Mouse (Mus musculus) gastrocnemius, adult 2 months (tissue): ENCODE data around the gene Slc39a11. TPM values are rescaled to one million over a fixed set of nuclear protein-coding genes. Genes with fewer than 3 reads are reported as not detected.
"Not testable (repeated sequence)": the region's sequence is repeated elsewhere in the genome, so short reads cannot be mapped to it uniquely, and the experiment has no call there.

Source experiments
- DNase-seq: peaks from one replicate; pipeline ENCODE4 v3.0.0; 2022
- H3K27ac ChIP-seq: fragments of 200-600 bp; 2 replicates; pipeline ENCODE4 v1.8.1; 2022; ENCODE audit warnings: mild to moderate bottlenecking
- H3K4me3 ChIP-seq: fragments of 200-600 bp; 2 replicates; pipeline ENCODE4 v1.8.1; 2022; ENCODE audit warnings: mild to moderate bottlenecking, moderate library complexity
- CTCF ChIP-seq: fragments of 200-600 bp; IDR thresholded peaks from 2 replicates; pipeline ENCODE4 v1.8.1; 2022; ENCODE audit warnings: antibody characterized with exemption, mild to moderate bottlenecking, moderate library complexity
- intact Hi-C: fragments of 180-260 bp; cut with DNase I; formaldehyde crosslinking; loops from one replicate; pipeline ENCODE4 v1.15.1; 2025
- total RNA-seq, 2 experiments: library from RNA; stranded (reverse); gene quantifications; 2 replicates each; pipeline ENCODE4 v1.2.3; 2021

Gene Slc39a11
- total RNA-seq, 2 experiments from 2014 or later = 1.8 to 3.0 TPM

DNA sequence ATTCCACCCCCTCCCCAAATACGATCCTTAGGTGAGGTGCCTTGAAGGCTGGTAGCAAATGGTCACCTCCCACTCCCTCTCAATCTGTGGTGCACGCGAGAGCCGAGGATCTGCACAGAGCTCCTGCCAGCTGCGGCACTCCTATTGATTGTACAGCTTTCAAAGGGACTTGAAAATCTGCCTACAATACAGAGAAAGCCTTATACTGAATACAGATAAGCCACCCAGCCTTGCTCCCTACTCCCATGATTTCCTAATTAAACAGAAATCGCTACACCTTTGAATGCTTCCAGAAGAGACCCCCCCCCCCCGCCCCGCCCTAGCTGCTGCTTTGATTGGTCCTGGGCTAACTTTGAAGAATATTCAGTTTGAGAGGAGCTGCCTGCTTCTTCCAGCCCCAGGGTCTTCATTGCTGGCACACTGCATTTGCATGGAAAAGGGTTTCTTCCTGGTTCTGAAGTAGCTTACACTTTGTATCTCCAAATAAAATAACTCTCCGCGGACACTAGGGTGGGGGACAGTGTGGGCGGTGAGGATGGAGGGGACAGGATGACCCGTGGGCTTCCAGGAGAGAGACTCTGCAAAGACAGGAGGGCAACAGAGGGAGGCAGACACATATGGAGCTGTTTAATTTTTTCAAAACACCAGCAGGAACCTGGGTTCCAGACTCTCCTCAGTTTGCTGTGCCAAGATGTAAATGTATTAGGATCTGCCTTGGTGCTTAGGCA lies 48.1 kb downstream of the Slc39a11 start:
- no peak for TF ChIP-seq CTCF
- Histone ChIP-seq H3K4me3 (no peak overlapping the region), H3K27ac (no peak overlapping the region)
- DNase-seq = no peak
- intact Hi-C loops = no loop called here

DNA sequence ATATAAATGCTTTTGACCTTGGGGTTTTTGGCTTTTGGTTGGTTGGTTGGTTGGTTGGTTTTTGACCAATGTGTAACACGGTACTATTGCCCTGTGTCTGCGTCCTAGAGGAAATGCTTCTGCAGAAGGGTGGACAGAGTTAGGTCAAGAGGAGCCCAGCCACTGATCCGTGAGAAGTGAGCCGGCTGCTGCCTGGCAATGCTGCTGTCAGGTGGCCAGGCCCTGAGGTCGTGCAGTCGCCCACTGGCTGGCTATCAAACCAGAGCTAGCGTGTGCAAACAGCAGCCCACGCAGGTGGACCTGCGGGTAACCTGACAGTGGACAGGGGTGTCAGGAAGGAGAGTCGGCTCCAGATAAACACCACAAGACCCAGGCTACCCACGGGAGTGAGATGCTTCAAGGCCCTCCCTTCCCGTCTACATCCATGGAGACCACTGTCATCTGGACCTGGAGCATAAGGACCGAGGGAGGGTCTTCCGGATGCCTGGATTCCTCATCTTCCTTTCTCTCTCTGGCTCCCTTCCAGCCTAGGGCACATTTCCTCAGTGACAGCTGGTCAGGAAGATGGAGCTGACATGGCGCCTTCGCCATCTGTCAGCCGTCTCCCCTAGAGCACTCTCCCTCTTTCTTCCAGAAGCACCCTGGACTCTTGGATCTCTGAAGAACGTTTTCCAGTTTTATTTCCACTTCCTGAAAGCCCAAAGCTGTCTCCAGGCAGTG lies 49.2 kb downstream of the Slc39a11 start:
- DNase-seq = no peak
- intact Hi-C loops = no loop called here
- Histone ChIP-seq H3K27ac (no peak overlapping the region), H3K4me3 (no peak overlapping the region)
- TF ChIP-seq CTCF = no peak

DNA sequence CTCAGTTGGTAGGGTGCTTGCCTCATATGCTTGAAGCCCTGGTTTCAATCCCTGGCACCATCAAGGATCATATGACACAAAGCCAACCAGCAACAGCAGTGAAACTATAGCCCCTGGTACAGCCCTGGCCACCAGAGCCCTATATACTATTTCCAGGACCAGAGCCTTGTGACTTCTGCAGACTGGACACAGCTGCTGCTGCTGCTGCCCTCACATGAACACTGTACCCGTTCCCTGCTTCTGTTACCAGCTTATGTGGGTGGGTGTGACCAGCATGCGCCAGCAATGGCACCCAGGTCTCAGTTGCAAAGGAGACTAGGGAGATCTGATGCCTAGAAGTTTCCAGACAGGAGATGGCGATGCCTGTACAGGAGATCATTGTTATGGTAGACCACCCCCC lies 52.2 kb downstream of the Slc39a11 start:
- intact Hi-C loops = no loop called here
- no peak overlapping the region for H3K27ac ChIP-seq
- no peak overlapping the region for H3K4me3 ChIP-seq
- TF ChIP-seq CTCF = no peak
- peak; percentile 23 for DNase-seq

DNA sequence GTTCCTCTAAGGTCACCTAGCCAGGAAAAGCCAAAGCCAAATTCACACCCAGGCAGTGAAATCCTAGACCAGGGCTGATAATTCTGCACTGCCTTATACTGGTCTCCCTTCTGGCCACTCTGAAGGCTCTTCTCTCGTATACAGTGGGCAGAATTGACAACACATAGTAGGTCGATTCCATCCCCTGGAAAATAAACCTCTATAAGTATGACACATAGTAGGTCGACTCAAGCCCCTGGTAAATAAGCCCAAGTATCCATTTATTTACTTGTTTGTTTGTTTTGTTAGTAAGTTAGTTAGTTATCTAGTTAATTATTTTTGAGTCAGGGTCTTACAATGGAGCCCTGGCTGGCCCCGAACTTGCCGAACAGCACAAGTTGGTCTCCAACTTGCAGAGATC lies 54.7 kb downstream of the Slc39a11 start:
- no peak for DNase-seq

DNA sequence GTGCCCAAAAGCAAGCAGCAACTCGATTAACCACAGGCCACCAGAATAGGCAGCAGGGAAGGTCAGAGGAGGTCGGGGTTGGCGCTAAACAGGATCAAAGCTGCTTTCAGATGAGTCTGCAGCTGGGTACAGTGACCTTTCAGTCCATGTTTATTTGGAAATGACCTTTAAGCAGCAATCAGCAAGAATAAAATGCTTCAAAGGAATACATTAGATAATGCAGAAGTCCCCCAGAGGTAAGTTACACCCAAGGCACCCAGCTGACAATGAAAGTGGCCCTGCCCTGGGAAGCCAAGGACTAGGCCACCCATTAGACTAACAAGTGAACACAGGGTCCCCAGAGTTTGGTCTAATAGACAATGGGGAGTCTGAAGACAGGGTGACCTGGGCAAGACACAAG lies 60.9 kb downstream of the Slc39a11 start:
- no peak for TF ChIP-seq CTCF
- Histone ChIP-seq H3K4me3 (no peak overlapping the region), H3K27ac (no peak overlapping the region)
- no peak for DNase-seq
- intact Hi-C loops = no loop called here

More for the DNA sequence above, 54.7 kb downstream of the Slc39a11 start:
- Histone ChIP-seq H3K27ac (no peak overlapping the region), H3K4me3 (no peak overlapping the region)
- intact Hi-C loops = no loop called here
- TF ChIP-seq CTCF = no peak

DNA sequence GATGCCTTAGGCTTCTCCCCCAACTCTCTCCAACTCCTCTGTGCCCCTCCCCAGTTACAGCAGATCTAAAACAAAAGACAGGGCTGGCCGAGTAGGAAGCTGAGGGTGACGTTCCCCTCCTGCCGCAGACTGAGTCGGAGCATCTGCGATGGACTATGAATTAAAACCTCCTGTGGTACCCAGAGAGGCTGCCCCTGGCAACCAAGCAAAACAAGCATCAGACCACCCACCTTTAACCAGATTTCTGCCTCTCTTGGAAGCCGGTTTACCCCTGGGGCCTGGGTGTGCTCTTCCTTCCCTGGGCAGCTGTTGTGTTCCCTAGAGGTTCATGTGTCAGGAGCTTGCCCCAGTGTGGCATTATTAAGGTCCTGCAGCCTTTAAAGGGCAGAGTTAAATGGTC lies 63.5 kb downstream of the Slc39a11 start:
- no peak for TF ChIP-seq CTCF
- intact Hi-C loops = no loop called here
- Histone ChIP-seq H3K4me3 (no peak overlapping the region), H3K27ac (no peak overlapping the region)
- DNase-seq = no peak

DNA sequence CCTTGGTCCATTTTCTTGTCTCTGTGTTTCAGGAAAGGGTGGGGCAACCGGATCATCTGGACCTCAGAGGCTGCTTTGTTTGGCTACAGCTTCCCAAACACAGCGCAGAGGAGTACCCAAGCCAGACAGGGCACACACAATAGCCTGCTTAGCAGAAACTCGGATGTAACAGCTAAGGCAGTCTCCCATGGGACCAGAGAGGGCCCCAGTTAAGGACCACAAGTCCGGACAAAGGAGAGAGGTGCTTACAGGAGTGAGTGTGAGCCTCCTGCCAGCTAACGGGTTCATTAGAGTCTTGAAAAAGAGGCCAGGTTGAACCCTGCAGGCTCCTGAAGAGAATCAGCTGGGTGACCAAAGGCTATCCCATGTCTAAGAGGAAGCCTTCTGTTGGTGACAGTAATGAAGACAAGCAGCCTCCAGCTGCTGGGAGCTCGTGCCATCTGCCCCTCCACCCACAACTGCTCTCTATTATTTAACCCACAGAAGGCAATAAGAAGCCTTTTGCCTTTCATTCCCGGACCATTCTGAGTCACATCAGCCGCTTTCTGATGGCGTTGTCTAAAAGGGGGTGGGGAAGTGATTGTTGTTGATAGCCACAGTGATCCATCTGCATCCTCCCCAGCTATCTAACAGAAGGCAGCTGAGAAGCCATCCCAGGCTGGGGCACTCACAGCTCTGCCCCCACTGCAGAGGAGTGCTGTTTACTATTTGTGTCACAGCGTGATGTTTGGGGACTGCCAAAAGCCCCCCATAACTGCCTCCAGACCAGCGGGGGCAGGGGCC lies 65.8 kb downstream of the Slc39a11 start:
- intact Hi-C loops = no loop called here
- Histone ChIP-seq H3K27ac (no peak overlapping the region), H3K4me3 (no peak overlapping the region)
- no peak for TF ChIP-seq CTCF
- no peak for DNase-seq

DNA sequence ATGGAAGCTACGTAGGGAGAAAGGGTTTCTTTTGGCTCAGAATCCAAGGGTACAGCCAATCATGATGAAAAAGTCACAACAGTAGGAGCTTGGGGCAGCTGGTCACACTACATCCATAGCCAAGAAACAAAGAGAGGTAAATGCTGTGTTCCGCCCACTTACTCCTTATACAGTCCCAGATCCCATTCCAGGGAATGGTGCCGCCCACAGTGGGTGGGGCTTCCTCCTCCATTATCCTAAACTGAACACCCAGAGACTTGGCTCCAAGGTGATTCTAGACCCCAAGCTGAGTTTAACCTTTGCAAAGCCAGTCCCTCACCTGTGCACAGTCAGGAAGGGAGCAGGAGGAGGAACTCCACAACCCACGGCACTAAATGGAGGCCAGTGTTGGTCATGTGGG lies 72.7 kb downstream of the Slc39a11 start:
- H3K4me3 ChIP-seq = no peak overlapping the region
- TF ChIP-seq CTCF = no peak
- DNase-seq = no peak

DNA sequence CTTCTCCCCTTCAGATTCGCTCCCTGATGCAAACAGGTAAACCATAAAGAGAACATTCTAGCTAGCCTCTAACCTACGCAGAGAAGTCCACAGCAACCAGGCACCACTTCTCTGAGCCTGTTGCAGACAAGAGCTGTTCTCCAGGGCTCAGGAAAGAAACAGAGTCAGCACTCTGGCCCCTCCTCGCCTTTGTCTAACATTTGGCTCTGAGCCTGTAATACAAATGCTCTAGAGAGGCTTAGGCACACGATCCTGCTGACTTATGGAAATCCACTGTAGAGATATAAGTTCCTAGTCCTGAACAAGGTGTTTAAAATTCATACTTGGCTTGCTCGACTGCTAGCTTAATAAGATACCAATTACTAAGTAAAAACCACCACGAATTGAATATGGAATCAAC lies 77.2 kb downstream of the Slc39a11 start:
- intact Hi-C loops = no loop called here
- Histone ChIP-seq H3K27ac (no peak overlapping the region), H3K4me3 (no peak overlapping the region)
- no peak for DNase-seq
- no peak for TF ChIP-seq CTCF

More for the DNA sequence above, 72.7 kb downstream of the Slc39a11 start:
- H3K27ac ChIP-seq = no peak overlapping the region
- intact Hi-C loops = no loop called here

DNA sequence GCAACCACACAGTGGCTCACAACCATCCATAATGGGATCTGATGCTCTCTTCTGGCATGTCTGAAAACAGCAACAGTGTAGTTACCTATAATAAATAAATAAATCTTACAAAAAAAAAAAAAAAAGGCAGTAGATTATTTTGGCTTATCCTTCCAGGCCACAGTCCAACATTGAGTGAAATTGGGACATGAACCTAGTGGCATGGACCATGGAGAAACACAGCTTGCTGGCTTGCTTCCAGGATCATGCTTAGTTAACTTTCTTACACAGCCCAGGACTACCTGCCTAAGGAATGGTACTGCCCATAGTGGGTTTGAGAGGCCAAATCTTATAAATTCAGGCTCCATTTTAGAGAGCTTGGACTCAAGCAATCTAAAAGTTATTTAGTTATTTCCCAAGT lies 78.3 kb downstream of the Slc39a11 start:
- Histone ChIP-seq H3K4me3 (no peak overlapping the region), H3K27ac (no peak overlapping the region)
- no peak for TF ChIP-seq CTCF
- intact Hi-C loops = no loop called here
- DNase-seq = no peak

DNA sequence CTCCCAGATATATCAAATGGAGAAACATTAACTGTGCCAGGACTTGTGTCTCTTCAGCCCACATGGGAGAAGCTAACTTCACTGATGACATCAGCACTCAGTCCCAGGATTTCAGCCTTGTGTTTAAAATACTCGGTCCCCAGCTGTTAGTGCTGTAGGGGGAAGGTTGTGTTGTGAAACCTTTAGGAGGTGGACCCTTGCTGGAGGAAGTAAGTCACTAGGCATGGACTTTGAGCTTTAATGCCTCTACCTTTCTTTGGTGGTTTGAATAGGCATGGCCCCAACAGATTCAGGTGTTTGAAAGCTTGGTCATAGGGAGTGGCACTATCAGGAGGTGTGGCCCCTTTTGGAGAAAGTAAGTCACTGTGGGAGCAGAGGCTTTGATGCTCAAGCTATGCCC lies 80.9 kb downstream of the Slc39a11 start:
- DNase-seq = no peak
- Histone ChIP-seq H3K27ac (no peak overlapping the region), H3K4me3 (no peak overlapping the region)
- no peak for TF ChIP-seq CTCF
- intact Hi-C loops = no loop called here

DNA sequence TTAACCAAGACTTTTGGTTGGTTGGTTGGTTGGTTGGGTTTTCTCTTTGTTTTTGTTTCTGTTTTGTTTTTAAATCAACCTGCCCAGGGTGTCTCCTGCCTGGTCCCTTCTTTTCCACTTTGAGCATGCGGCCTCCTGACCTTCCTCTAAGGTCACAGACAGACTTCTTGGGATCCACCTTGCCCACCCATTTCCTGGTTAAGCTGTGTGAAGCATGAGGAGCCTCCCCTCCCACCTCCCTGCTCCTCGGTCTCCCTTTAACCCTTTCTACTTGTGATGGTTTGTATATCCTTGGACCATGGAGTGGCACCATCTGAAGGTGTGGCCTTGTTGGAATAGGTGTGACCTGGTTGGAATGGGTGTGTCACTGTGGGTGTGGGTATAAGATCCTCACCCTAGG lies 82.0 kb downstream of the Slc39a11 start:
- DNase-seq, H3K27ac ChIP-seq, intact Hi-C loops, H3K4me3 ChIP-seq: not testable (repeated sequence)
